In genomic region chr3:133548613-133549012, GRCm38 (mm10) we compare ENCODE assay signal across 16 mouse cellular contexts.
"Had no signal": no experiment of that assay in that cellular context is flagged by ENCODE, and none has a peak within 500 bp of the region (broad histone marks: within the 10 kb centered on the region; RNA-seq: fewer than 3 reads in every experiment).

No protein-coding gene starts in this region.

- H3K4me2 ChIP-seq: limb, embryonic 12.5 days; limb, embryonic 15.5 days; liver, embryonic 11.5 days; lung, embryonic 14.5 days; midbrain, embryonic 11.5 days had no signal

- DNase-seq: kidney, adult 2 months; kidney, postnatal 4 days; left cerebral cortex, postnatal 4 days; liver, postnatal 0 days; lung, embryonic 14.5 days; lung, postnatal 10 days; midbrain, embryonic 14.5 days; thymus, adult 2 months; thymus, postnatal 14 days; thymus, postnatal 4 days had no signal

- H3K9me3 ChIP-seq: limb, embryonic 12.5 days; limb, embryonic 15.5 days had no signal

- H3K27me3 ChIP-seq: limb, embryonic 12.5 days; limb, embryonic 15.5 days had no signal

- H3K4me1 ChIP-seq: limb, embryonic 12.5 days; limb, embryonic 15.5 days had no signal

- H3K36me3 ChIP-seq: limb, embryonic 12.5 days; limb, embryonic 15.5 days had no signal

- ATAC-seq: liver, postnatal 0 days had no signal

- H3K9ac ChIP-seq: limb, embryonic 12.5 days; limb, embryonic 15.5 days; liver, embryonic 14.5 days; liver, postnatal 0 days; lung, embryonic 14.5 days had no signal

- H3K4me3 ChIP-seq: limb, embryonic 12.5 days; limb, embryonic 15.5 days had no signal

- H3K27ac ChIP-seq: kidney, postnatal 0 days; limb, embryonic 12.5 days; limb, embryonic 15.5 days; liver, embryonic 14.5 days had no signal
